Mouse (Mus musculus): ENCODE data around the gene Isoc2a. TPM values are rescaled to one million over a fixed set of nuclear protein-coding genes. Genes with fewer than 3 reads are reported as not detected.

The Isoc2a gene
- polyA plus RNA-seq, 1 experiment: not detected

DNA sequence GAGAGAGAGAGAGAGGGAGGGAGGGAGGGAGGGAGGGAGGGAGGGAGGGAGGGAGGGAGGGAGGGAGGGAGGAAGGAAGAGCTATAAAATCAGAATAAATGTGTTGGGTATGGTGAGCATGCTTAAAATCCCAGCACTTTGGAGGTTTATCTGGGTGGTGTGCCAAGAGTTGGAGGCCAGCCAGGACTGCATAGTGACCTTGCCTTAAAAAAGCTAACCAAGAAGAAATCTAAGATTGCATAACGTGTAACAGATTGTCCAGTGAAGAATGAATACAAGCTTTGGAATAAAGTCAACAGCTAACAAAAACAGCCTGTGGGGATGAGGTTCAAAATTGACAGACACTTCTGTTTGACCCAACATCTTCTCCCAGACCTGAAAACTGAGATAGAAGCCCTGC, 13.9 kb upstream of the Isoc2a start:
- Histone ChIP-seq H3K4me1 (ENCODE audit: control insufficient read depth, insufficient read depth, low read length) (peaks cover 2% of the 10 kb centered on the region; the same call in 1 of the 2 replicates), H3K4me3 (ENCODE audit: insufficient read depth, low read depth, low read length) (no peak overlapping the region), H3K27ac (ENCODE audit: insufficient read depth, low read depth, low read length) (no peak overlapping the region)
- no peak for TF ChIP-seq CTCF (IDR thresholded peaks at IDR 0.05; ENCODE audit: insufficient read depth, low read depth, low read length)
- no peak for TF ChIP-seq POLR2A (IDR thresholded peaks at IDR 0.05; ENCODE audit: insufficient read depth, low read depth, low read length)
- WGBS: 33% methylated on average over 1 of the region's 1 CpGs

DNA sequence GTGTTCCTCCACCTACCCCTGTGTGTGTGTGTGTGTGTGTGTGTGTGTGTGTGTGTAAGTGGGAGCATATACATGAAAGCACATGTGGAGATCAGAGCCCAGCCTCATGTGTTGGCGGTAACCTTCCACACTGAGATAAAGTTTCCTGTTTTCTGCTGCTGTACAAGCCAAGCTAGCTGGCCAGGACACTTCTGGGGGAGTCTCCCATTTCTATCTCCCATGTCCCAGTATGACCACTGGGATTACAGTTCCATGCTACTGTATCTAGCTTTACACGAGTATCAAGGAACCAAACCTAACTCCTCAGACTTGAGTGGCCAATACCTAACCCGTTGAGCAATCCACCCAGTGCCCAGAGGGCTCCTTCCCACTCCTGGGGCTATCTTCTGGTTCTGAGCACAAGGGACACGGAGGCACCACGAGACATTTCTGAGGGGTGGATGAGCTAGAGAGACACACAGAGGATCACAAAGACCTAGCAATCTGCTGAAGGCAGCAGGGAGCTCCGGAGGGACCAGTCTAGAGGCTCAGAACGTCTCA, 13.3 kb upstream of the Isoc2a start:
- TF ChIP-seq POLR2A (IDR thresholded peaks at IDR 0.05; ENCODE audit: insufficient read depth, low read depth, low read length) (no peak), CTCF (IDR thresholded peaks at IDR 0.05; ENCODE audit: insufficient read depth, low read depth, low read length) (no peak)
- Histone ChIP-seq H3K4me1 (ENCODE audit: control insufficient read depth, insufficient read depth, low read length) (peaks cover 2% of the 10 kb centered on the region; the same call in 1 of the 2 replicates), H3K27ac (ENCODE audit: insufficient read depth, low read depth, low read length) (no peak overlapping the region), H3K4me3 (ENCODE audit: insufficient read depth, low read depth, low read length) (no peak overlapping the region)
- WGBS: 82% methylated on average over 7 of the region's 7 CpGs

DNA sequence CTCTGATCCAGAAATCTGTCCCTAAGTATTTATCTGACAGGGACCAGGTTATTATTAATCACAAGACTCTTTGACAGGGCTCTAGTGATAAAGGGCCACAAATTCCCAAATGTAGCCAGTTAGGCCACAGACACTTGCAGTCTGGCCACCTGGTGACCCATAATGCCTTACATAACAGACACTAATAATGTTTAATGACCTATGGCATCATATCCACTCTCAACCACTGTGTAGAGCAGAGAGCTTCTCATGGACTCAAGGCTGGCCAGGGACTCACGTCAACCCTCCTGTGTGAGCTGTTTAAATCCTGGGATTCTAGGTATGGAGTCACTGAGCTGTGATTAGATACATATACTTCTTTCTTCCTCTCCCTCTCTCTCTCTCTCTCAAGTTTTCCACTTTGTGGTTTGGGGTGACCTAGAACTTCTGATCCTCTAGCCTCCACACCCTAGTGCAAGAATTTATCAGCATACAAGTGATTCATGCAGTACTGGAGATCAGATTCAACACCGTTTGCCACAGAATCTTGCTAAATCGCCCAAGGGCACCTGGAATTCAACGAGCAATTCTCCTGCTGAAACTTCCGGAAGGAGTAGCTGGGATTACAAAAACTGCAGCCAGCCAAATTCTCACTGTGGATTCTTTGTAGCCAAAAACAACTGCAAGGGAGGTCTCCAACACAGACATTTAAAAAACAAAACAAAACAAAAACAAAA, 12.7 kb upstream of the Isoc2a start:
- Histone ChIP-seq H3K27ac (ENCODE audit: insufficient read depth, low read depth, low read length) (no peak overlapping the region), H3K4me3 (ENCODE audit: insufficient read depth, low read depth, low read length) (no peak overlapping the region), H3K4me1 (ENCODE audit: control insufficient read depth, insufficient read depth, low read length) (peaks cover 2% of the 10 kb centered on the region; the same call in 1 of the 2 replicates)
- 77% methylated on average over 5 of the region's 5 CpGs for WGBS
- no peak for TF ChIP-seq POLR2A (IDR thresholded peaks at IDR 0.05; ENCODE audit: insufficient read depth, low read depth, low read length)
- no peak for TF ChIP-seq CTCF (IDR thresholded peaks at IDR 0.05; ENCODE audit: insufficient read depth, low read depth, low read length)

DNA sequence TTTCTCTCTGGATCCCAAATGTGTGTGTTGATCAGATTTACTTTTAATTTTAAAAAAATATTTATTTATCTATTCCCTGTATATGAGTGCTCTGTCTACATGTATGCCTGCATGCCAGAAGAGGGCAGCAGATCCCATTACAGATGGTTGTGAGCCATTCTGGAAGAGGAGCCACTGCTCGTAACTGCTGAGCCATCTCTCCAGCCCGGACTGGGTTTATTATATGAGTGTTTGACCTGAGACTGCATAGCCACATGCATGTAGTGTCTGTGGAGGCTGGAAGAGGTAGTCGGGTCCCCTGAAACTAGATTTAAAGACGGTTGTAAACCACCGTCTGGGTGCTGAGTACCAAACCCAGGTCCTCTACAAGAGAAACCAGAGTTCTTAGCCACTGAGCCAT, 11.9 kb upstream of the Isoc2a start:
- no peak overlapping the region for H3K4me3 ChIP-seq (ENCODE audit: insufficient read depth, low read depth, low read length)
- H3K27ac ChIP-seq (ENCODE audit: insufficient read depth, low read depth, low read length): peak overlapping the region; percentile 78; the same call in 1 of the 2 replicates
- TF ChIP-seq POLR2A (IDR thresholded peaks at IDR 0.05; ENCODE audit: insufficient read depth, low read depth, low read length) (no peak), CTCF (IDR thresholded peaks at IDR 0.05; ENCODE audit: insufficient read depth, low read depth, low read length) (no peak)
- 59% methylated on average over 5 of the region's 5 CpGs for WGBS
- H3K4me1 ChIP-seq (ENCODE audit: control insufficient read depth, insufficient read depth, low read length): peaks cover 2% of the 10 kb centered on the region; the same call in 1 of the 2 replicates

DNA sequence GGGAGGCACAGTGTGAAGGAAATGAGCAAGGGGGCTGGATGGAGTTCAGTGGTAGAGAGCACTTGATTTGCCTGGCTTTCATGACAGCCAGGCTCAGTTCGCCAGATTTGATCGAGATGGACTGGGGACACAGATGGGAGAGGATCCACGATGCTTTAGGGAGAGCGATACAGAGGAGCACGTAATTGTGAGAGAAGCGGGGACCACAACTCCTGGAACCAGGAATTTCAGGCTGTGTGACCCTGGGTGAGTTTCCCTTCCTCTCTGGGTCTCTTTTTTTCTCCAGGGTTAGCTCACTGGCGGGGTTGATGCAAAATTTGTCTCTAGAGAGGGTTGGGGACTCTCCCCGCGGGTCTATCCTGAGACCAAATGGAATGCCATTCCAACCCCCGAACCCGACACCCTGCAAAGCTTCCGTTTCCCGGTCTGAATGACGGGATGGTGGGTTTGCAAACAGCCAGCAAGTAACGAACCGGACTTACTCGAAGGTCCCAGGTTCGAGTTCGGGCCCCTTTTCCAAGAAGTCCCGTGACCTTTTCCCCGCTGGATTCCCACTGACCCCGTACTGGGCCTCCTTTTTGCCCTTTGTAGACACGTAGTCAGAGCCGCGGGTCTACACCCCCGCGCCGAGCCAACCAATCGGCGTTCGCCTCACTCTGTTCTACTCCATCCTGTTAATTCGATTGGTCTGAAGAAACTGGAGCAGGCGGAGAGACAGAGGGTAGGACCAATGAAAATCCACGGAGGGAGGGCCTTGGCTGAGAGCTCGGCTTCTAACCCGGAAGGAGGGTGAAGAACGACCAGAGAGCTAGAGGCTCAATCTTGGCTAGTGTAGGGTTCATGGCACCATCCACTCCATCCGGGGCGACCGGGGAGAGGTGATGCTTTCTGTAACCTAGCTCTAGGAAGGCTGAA, 11.1 kb upstream of the Isoc2a start:
- TF ChIP-seq CTCF (IDR thresholded peaks at IDR 0.05; ENCODE audit: insufficient read depth, low read depth, low read length): no peak
- peak; percentile 85 for TF ChIP-seq POLR2A (IDR thresholded peaks at IDR 0.05; ENCODE audit: insufficient read depth, low read depth, low read length)
- peak overlapping the region; percentile 89 for H3K4me3 ChIP-seq (ENCODE audit: insufficient read depth, low read depth, low read length)
- WGBS: 3% methylated on average over 40 of the region's 40 CpGs
- H3K4me1 ChIP-seq (ENCODE audit: control insufficient read depth, insufficient read depth, low read length): peaks cover 2% of the 10 kb centered on the region; the same call in 1 of the 2 replicates
- peak overlapping the region; percentile 78 for H3K27ac ChIP-seq (ENCODE audit: insufficient read depth, low read depth, low read length)

DNA sequence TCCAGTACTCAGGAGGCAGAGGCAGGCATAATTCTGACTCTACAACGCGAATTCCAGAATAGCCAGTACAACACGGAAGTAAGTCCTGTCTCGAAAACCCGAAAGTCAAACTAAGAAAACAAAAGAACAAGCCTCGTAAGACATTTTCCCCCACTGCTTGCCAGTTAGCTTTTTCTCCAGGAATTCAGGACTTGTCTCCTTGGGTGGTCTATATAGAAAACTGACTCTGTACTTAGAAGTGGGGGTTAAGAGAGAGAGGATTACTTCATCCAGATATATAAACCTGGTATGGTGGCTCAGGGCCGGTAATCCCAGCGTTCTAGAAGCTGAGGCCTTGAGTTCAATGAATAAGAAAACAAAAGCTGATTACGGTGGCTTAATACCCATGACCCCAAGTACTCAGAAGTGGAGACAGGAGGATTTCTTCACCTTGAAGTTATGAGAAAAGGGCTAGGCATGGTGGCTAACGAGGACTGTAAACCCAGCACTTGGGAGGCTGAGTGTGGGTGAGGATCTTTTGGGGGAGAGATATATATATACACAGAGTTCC, 10.2 kb upstream of the Isoc2a start:
- Histone ChIP-seq H3K4me3 (ENCODE audit: insufficient read depth, low read depth, low read length) (peak overlapping the region; percentile 89), H3K27ac (ENCODE audit: insufficient read depth, low read depth, low read length) (peak overlapping the region; percentile 73), H3K4me1 (ENCODE audit: control insufficient read depth, insufficient read depth, low read length) (peaks cover 2% of the 10 kb centered on the region; the same call in 1 of the 2 replicates)
- WGBS: 15% methylated on average over 10 of the region's 10 CpGs
- TF ChIP-seq POLR2A (IDR thresholded peaks at IDR 0.05; ENCODE audit: insufficient read depth, low read depth, low read length) (no peak), CTCF (IDR thresholded peaks at IDR 0.05; ENCODE audit: insufficient read depth, low read depth, low read length) (no peak)

DNA sequence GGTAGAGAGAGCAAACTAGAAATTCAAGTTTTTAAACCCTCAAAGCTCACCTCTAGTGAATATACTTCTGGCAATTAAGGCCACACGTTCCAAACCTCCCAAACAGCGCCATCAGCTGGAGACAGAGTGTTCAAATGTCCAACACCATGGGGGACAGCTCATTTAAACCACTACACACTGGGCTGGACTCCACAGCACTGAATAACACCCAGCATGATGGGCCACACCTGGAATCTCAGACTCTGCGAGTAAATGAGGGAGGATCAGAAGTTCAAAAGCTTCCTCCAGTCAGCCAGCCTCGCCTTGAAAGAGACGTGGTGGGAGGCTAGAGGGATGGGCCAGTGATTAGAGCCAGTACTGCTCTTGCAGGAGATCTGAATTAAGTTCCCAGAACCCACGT, 6.8 kb upstream of the Isoc2a start, which contains the start of gene Isoc2b:
Gene Isoc2b, minus strand, starts transcription at position 126 of the 400 bp plus-strand sequence.
- peaks cover 2% of the 10 kb centered on the region; the same call in 1 of the 2 replicates for H3K4me1 ChIP-seq (ENCODE audit: control insufficient read depth, insufficient read depth, low read length)
- H3K27ac ChIP-seq (ENCODE audit: insufficient read depth, low read depth, low read length): no peak within 1 kb of the TSS
- TF ChIP-seq POLR2A (IDR thresholded peaks at IDR 0.05; ENCODE audit: insufficient read depth, low read depth, low read length): no peak
- no peak for TF ChIP-seq CTCF (IDR thresholded peaks at IDR 0.05; ENCODE audit: insufficient read depth, low read depth, low read length)
- WGBS: 55% methylated on average over 6 of the region's 6 CpGs
- H3K4me3 ChIP-seq (ENCODE audit: insufficient read depth, low read depth, low read length): no peak within 1 kb of the TSS

DNA sequence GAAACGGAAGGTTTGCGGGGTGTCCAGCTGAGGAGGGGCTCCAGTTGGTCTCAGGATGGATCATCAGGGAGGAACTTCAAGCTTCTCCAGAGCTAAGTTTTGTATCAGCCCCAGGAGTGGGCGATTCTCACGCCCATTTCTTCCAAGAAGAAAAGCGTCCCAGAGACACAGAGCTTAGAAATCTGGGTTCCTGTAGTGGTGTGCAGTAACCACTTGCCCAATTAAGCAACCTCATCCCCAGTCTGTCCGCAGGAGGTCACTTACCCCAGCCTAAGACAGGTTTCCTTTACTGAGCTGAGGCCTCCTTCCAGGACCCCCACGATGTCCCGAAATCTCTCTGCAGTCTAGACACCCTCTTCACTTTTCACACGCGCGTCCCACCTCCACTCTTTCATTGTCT, 273 bp downstream of the Isoc2a start:
- 4% methylated on average over 11 of the region's 11 CpGs for WGBS
- no peak for TF ChIP-seq CTCF (IDR thresholded peaks at IDR 0.05; ENCODE audit: insufficient read depth, low read depth, low read length)
- no peak for TF ChIP-seq POLR2A (IDR thresholded peaks at IDR 0.05; ENCODE audit: insufficient read depth, low read depth, low read length)
- peak overlapping the region; percentile 59 for H3K4me3 ChIP-seq (ENCODE audit: insufficient read depth, low read depth, low read length)
- peaks cover 8% of the 10 kb centered on the region for H3K4me1 ChIP-seq (ENCODE audit: control insufficient read depth, insufficient read depth, low read length)
- no peak overlapping the region for H3K27ac ChIP-seq (ENCODE audit: insufficient read depth, low read depth, low read length)

Data from olfactory bulb, adult 2 months (tissue).